Mouse (Mus musculus) cerebellum, postnatal 10 days (tissue): ENCODE data around the gene Smarcc1.
A peak's percentile ranks its signal among the peaks of the same experiment; 100 is the strongest.
"Not testable (repeated sequence)": the region's sequence is repeated elsewhere in the genome, so short reads cannot be mapped to it uniquely, and the experiment has no call there.

Experiments
- DNase-seq, 2 experiments: peaks; one replicate each; pipeline ENCODE4 v3.0.0; 2021; ENCODE audit warnings: mixed read lengths in 2 of 2

Gene Smarcc1

DNA sequence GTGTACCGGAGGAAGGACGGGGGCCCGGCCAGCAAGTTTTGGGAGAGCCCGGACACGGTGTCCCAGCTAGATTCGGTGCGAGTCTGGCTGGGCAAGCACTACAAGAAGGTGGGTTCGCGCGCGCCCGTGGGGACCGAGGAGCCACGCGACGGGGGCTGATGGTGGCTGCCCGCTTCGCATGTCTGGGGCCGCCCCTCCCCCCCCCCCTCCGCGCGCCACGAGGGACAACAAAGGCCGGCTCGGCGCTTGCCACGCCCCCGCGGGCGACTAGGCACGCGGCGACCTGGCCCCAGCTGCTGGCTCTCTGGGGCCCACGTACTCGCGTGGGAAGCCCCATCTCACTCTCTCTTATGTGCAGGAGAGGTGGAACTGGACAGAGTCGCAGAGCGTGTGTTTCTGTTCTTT lies 14.7 kb downstream of the Smarcc1 start:
- DNase-seq = peak in 1 of 2 experiments; percentile 68

DNA sequence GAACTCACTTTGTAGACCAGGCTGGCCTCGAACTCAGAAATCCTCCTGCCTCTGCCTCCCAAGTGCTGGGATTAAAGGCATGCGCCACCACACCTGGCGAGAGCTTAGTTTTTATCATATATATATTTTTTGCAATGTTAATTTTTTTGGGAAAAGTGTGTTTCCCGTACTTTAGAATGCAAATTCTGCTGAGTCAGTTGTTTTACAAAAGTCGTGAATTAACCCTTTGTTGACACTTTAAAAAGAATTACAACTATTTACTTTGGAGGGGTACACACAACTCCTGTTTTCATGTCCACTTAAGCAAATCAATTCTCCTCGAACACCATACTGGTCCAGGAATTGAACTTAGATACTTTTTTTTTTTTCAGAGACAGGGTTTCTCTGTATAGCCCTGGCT lies 15.4 kb downstream of the Smarcc1 start:
- no peak for DNase-seq

- DNase-seq = peak in 1 of 2 experiments; percentile 14
Measured at GRCm38 (mm10) chr9:110134176-110134575, 16.7 kb downstream of the Smarcc1 start.

DNA sequence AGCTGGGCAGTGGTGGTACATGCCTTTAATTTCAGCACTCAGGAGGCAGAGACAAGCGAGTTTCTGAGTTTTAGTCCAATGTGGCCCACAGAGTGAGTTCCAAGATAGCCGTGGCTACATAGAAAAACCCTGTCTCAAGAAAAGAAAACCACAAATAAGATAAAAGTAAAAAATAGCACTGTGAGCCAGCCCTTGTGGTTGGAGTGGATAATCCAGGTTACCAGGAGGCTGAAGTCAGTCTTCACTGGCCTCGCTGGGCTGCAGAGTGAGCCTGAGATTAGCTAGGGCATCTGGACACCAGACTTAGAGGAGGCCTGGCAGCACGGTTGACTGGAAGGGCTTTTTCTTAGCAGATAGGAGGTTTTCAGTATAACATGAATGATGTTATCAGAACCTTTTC lies 21.6 kb downstream of the Smarcc1 start:
- no peak for DNase-seq

DNA sequence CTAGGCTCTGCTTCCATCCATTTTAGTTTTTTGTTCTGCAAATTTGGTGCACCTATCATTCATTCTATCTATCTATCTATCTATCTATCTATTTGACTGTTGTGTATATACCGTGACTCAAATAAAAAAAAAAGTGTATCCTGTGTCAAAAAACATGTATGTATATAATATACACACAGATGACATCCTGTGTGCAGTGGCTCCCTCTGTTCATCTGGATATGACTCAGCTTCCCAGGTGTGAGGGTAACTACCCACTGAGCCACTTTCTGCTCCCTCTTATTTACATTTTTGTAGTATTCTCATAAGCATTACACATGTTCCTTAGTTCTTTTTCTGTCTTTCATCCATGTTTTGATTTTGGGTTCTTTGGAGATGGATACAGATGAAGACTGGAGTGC lies 24.6 kb downstream of the Smarcc1 start:
- DNase-seq = no peak

- DNase-seq = no peak
Measured at GRCm38 (mm10) chr9:110148598-110148997, 31.1 kb downstream of the Smarcc1 start.

- peak; percentile 8 to 14 for DNase-seq
Measured at GRCm38 (mm10) chr9:110159036-110159435, 41.5 kb downstream of the Smarcc1 start.

DNA sequence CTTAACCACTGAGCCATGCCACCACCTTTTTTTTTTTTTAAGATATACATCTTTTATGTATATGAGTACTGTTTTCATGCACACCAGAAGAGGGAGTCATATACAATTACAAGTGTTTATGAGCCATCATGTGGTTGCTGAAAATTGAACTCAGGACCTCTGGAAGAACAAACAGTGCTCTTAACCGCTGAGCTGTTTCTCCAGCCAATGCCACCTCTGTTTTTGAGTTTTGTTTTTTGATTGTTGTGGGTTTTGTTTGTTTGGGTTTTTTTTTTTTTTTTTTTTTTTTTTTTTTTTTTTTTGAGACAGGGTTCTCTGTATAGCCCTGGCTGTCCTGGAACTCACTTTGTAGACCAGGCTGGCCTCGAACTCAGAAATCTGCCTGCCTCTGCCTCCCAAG lies 43.0 kb downstream of the Smarcc1 start:
- not testable (repeated sequence) for DNase-seq

- DNase-seq = no peak
Measured at GRCm38 (mm10) chr9:110162441-110162840, 44.9 kb downstream of the Smarcc1 start.

GRCm38 (mm10) chr9:110163071-110163470 lies 45.6 kb downstream of the Smarcc1 start:
- DNase-seq = no peak

GRCm38 (mm10) chr9:110170858-110171257 lies 53.4 kb downstream of the Smarcc1 start:
- peak; percentile 4 to 9 for DNase-seq

DNA sequence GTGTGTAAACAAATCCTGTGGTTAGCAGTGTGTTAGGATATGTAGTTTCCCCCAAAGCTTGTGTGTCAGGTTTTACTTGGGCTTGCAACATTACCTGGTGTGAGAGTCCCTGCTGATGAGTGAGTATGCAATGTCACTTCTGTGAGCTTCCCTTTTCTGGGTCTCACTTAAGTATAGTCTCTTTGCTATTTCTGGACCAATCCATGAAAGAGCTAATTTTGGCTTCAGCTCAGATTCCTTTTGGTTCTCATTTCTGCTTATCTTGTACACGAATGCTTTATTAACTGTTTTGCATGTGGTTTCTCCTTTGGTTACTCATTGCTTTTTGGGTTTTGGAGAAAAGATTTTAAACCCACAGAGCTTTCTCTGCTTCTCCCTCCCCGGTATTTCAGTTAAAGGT lies 82.4 kb downstream of the Smarcc1 start:
- no peak for DNase-seq

GRCm38 (mm10) chr9:110205526-110206404 lies 88.3 kb downstream of the Smarcc1 start:
- DNase-seq = peak; percentile 32 to 52

DNA sequence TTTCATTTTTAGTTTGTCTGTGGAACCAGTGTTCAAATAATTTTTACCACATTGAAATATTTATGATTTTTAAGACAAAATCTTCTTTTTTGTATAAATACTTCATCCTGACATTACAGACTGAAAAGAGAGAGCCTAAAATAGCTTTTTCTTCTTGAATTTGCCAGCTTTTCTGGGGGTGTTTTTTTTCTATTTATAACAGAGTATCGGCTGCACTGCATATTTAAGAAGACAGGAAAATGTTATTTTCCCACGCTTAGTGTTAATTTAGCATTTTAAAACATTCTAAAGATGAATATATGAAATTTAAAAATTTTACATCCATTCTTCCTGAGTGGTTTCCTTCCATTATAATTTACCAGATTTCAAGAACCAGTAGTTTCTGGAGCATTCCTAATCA lies 88.9 kb downstream of the Smarcc1 start:
- no peak for DNase-seq

- no peak for DNase-seq
Measured at GRCm38 (mm10) chr9:110208265-110208664, 90.8 kb downstream of the Smarcc1 start.

DNA sequence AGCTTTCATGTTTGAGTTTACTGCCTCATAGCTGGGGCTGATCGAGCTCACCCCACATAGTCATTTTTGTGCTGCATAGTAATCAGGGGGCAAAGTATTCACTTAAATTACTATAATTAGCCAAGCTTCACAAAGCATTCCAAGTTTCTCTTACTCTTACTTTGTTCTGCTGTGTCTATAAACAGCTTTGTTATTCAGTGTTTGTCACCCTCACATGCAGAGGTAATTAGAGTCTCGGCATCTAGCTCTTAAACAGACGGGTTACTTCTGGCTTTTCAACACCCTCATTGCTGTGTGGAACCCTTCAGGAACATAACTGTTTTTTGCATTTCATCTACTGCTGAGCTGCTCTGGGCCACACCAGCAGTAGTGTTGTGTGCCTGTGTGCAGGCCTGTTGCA lies 91.5 kb downstream of the Smarcc1 start:
- DNase-seq = no peak

DNA sequence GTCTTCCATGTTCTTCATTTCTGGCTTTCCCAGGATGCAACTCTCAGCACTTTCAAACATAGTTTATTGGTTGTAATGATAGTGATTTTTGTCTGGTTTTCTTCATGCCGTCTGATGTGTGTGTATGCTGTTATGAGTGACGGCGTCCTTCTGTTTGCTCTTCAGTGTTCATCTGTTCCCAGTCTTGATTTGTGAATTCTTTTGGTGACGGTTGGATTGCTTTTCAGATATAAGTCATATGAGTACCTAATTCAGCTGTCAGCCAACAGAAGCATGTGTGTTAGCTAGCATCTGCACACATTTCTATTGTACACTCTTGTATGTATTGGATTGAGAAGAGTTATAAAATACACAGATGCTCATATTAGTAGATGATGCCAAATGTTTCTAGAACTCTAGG lies 106.8 kb downstream of the Smarcc1 start:
- DNase-seq = no peak

DNA sequence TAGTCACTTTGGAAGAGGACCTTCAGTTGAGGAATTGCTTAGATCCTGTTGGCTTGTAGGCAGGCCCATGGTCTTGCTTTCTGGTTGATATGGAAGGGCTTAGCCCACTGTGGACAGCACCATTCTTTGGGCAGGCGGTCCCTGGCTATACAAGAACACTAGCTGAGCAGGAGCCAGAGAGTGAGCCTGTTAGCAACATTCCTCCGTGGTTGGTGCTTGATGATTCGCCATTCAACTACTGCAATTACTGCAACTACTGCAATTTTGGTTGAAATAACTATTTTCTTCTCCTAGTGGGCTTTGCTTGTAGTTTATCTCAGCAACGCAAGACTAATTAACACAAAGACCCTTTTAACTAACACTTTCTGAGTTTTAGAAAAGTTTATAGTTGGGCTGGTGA lies 108.7 kb downstream of the Smarcc1 start:
- DNase-seq = no peak

GRCm38 (mm10) chr9:110228671-110229070 lies 111.2 kb downstream of the Smarcc1 start:
- DNase-seq = no peak

DNA sequence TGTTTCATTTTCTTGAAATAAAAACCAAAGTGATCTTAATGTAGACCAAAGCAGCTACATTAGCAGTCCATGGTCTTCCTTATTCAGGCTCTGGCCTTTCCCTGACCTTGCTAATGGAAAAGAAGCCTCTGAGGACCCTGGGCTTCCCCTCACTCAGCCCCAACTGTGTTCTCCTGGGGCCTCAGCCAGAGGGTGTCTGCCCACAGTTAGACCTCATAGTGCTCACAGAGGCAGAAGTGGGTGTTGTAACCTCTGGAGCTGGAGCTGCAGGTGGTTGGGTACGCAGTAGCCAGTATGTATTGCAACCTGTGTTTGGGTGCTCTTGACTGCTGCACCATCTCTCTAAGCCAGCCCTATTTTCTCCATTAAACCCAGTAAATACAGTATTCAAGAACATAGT lies 111.6 kb downstream of the Smarcc1 start:
- DNase-seq = no peak

DNA sequence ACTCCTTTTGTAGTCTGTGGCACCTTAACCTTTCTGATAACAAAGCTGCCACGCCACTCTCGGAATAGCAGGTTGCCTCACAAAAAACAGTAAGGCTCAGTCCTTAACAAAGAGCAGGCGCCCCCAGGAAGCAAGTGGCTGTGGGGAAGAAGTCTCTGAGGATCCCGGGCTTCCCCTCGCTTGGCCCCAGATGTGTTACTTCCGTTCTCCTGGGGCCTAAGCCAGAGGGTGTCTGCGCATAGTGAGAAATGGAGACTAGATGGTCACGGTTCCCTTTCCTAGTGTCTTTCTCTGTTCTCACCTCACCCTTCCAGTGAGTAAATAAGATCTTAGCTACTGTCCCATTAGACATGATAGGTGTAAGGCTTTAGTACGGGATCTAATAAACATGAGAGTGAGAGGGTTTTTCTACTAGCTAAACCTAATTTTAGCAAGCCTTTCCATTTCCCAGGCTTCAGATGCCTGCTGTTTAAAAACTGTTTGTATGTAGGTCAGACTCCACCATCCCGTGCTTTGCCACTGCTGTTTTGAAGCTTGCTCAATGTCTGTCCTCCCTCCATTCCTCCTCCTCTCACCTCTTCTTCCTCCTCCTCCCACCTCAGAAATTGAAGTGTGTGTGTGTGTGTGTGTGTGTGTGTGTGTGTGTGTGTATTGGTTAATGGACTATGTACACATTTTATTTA lies 112.2 kb downstream of the Smarcc1 start:
- DNase-seq = peak in 1 of 2 experiments; percentile 29

DNA sequence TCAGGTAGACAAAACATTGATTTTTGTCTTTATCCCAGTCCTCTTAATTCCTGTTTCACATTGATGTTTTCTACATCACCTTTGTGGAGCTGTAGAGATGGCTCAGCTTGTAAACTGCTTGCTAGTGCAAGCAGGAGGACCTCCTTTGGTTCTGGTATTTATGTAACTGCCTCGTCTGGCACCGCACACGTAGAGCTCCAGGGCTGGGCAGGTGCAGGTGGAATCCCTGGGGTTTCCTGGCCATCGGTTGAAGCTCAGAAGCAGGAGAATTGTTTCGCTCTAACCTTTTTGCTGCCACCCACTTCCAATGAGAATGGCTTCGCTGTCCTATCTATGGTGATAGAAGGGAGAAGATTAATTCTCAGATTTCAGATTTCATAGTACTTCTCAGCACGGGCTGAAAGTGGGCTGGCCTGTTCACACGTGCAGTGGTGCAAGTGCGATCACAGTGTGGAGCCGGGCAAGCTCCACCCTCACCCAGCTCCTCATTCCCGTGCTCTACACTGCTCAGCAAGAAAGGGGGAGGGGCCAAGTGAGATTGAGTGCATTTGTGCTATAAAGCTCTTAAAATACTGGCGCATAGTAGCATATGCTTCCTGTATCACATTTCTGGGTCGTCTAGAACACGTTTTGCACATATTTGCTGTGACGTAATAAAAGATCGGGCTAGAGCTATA lies 113.0 kb downstream of the Smarcc1 start:
- DNase-seq = peak; percentile 72 to 74

DNA sequence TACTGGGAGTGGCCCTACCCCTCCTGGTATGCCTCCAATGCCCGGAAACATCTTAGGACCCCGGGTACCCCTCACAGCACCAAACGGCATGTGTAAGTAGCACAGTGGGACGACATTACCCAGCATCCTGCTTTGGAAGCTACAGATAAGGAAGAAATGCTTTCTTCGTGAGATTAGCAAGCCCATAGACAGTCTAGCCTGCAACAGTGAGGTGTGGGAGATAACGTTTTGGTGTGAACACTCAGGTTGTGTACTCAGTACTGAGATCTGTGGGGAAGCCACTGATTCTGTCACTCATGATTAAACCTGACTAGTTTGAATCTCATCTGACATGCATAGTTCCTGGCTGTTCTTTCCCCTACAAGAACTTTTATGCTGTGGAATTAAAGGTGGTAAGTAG lies 117.5 kb downstream of the Smarcc1 start:
- DNase-seq = no peak
